Mouse (Mus musculus) brain, embryonic 14.5 days (tissue): ENCODE measurements around the gene Bax.

Experiments
- CTCF ChIP-seq: fragments of 200-500 bp; IDR thresholded peaks from 2 replicates; pipeline ENCODE4 v1.5.1; 2012; ENCODE audit warnings: inconsistent platforms, mild to moderate bottlenecking, moderate library complexity, borderline replicate concordance; ENCODE audit not compliant: insufficient read depth, insufficient read length; ENCODE audit errors: extremely low read depth
- POLR2A ChIP-seq: fragments of 200-500 bp; IDR thresholded peaks from 2 replicates; pipeline ENCODE4 v1.6.1; 2012; ENCODE audit warnings: mild to moderate bottlenecking, inconsistent platforms, borderline replicate concordance; ENCODE audit not compliant: poor library complexity, insufficient read depth, insufficient read length, severe bottlenecking; ENCODE audit errors: extremely low read depth

DNA sequence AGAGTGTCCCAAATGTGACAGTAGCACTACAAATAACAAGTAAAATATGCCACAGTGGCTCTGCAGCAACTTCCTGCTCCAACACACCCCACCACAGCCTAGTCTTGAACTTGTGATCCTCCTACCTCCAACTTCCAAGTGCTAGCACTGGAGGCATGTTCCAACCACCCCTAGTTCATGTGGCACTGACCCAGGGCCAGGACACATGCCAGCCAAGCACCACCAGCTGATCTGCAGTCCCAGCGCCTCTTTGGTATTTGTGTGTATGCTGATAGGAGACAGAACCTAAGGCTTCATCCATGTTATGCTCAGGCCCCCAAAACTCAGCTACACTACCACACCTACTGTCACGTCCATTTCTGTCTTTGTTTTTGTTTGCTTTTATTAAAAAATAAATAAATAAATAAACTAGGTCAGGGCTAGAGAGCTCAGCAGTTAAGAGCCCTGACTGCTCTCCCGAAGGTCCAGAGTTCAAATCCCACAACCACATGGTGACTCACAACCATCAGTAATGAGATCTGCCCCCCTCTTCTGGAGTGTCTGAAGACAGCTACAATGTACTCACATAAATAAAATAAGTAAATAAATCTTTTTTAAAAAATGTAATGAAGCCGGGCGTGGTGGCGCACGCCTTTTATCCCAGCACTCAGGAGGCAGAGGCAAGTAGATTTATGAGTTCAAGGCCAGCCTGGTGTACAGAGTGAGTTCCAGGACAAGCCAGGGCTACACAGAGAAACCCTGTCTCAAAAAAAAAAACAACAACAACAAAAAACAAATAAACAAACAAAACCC, 2.5 kb downstream of the Bax start:
- TF ChIP-seq POLR2A (no peak), CTCF (no peak)
